Mouse (Mus musculus): ENCODE results near the gene Naip6. TPM values are rescaled to one million over a fixed set of nuclear protein-coding genes. Genes with fewer than 3 reads are reported as not detected.
"Not testable (repeated sequence)": the region's sequence is repeated elsewhere in the genome, so short reads cannot be mapped to it uniquely, and the experiment has no call there.

Naip6 gene
- polyA plus RNA-seq, 1 experiment, result 61.1 TPM

DNA sequence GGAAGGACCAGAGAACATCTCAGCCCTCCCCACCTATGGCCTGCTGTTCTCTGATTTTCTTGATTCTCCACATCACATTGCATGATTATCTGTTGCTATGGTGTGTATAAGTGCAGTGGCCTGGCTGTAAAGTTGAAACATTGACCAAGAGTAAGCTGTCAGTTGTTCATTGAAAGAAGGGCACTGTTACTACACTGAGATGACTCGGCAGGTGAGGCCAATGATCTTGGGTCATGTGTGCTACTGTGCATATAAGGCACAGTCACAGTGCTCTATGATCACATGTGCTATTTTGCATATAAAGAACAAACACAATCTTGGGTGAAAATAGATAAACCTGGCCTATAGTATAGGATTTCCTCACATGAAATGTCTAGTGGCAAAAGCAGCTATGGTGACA lies 32.9 kb downstream of the Naip6 start:
- H3K4me3 ChIP-seq (ENCODE audit: low read depth, low read length), result no peak overlapping the region
- H3K27me3 ChIP-seq (ENCODE audit: control insufficient read depth, insufficient read depth, low read length), result no peaks in the 10 kb centered on the region
- WGBS, result 55% methylated on average over 1 of the region's 1 CpGs
- no peak overlapping the region for H3K27ac ChIP-seq (ENCODE audit: insufficient read depth, low read depth, low read length)
- H3K4me1 ChIP-seq (ENCODE audit: control insufficient read depth, insufficient read depth, insufficient read length, low read length), result no peaks in the 10 kb centered on the region
- H3K36me3 ChIP-seq (ENCODE audit: control insufficient read depth, insufficient read depth, low read length), result peaks cover 41% of the 10 kb centered on the region
- TF ChIP-seq POLR2A (IDR thresholded peaks at IDR 0.05; ENCODE audit: low read depth, low read length) (no peak), CTCF (IDR thresholded peaks at IDR 0.05; ENCODE audit: extremely low read depth, insufficient read length, insufficient replicate concordance, low read depth, low read length) (no peak)

DNA sequence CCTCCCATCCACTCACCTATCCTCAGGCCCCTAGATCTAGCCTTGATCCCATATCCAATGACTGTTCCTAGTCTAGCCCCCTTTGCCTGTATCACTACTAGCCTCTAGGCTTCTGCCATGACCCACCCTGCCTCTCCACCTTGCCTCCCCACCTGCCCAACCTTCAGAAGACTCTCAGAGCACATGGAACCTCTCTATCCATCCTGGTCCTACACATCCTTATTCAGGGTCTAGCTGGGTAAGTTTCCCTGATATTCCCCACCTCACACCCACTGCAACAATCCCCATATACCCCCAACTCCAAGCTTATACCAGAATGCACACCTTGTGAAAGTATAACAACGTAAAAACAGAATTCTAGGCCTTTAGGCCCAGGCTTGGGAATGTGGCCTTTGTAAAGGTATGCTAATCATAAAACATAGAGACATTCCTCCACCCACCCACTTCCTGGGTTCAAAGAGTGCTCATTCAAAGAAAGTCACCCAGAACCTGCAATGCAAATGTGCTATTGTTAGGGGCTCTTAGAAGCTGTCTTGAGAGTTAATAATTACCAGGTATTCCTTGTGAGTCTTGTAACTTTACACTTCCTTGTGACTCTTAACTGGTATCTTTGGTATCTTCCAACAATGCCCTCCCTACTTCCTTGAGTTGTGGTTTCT lies 45.9 kb downstream of the Naip6 start:
- not testable (repeated sequence) for H3K36me3 ChIP-seq (ENCODE audit: control insufficient read depth, insufficient read depth, low read length); H3K4me3 ChIP-seq (ENCODE audit: low read depth, low read length); H3K4me1 ChIP-seq (ENCODE audit: control insufficient read depth, insufficient read depth, insufficient read length, low read length); H3K27me3 ChIP-seq (ENCODE audit: control insufficient read depth, insufficient read depth, low read length); H3K27ac ChIP-seq (ENCODE audit: insufficient read depth, low read depth, low read length)
- no CpG with 5 or more reads among the region's 1 CpGs for WGBS

DNA sequence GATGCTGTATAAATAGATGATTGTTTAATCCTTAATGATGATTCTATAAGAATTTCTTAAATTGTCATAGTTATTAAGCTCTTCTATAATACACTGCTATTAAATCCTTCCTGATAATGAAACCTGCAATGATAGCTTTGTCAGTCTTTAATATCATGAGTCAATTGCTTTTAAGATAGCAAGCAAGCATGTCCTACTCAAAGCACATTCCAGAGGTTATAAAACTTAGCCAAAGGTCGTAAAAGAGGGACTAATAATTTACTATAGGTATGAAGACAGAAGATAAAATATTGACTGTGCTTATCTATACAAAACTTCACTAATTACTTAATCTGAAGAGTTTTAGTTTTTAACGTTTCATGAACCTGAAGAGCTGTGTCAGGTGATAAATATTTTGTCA lies 60.5 kb downstream of the Naip6 start:
- WGBS, result 11% methylated on average over 2 of the region's 2 CpGs
- not testable (repeated sequence) for H3K36me3 ChIP-seq (ENCODE audit: control insufficient read depth, insufficient read depth, low read length); H3K4me3 ChIP-seq (ENCODE audit: low read depth, low read length); H3K4me1 ChIP-seq (ENCODE audit: control insufficient read depth, insufficient read depth, insufficient read length, low read length); H3K27me3 ChIP-seq (ENCODE audit: control insufficient read depth, insufficient read depth, low read length); H3K27ac ChIP-seq (ENCODE audit: insufficient read depth, low read depth, low read length)

DNA sequence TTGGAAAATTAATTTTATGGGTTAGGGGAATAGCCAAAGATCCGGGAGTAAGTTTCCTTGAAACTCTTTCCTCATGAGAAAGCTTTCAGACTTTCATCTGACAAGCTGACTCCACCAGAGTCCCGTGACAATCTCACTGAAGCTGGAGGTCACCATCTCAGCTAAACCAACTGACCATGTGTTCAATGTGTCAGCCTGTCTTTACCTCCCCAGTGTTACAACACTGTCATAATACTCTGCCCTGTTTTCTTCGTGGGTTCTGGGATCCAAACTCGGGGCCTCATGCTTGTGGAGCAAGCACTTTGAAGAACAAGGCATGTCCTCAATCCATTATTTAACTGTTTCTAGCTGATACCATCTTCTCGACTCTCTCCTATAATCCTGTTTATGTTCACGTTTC lies 61.5 kb downstream of the Naip6 start:
- H3K4me1 ChIP-seq (ENCODE audit: control insufficient read depth, insufficient read depth, insufficient read length, low read length); H3K27me3 ChIP-seq (ENCODE audit: control insufficient read depth, insufficient read depth, low read length); H3K36me3 ChIP-seq (ENCODE audit: control insufficient read depth, insufficient read depth, low read length); H3K4me3 ChIP-seq (ENCODE audit: low read depth, low read length): not testable (repeated sequence)
- H3K27ac ChIP-seq (ENCODE audit: insufficient read depth, low read depth, low read length), result 0 out of 2 replicates have a peak overlapping the region, but pooled peaks have one; percentile 8
- 61% methylated on average over 6 of the region's 6 CpGs for WGBS

DNA sequence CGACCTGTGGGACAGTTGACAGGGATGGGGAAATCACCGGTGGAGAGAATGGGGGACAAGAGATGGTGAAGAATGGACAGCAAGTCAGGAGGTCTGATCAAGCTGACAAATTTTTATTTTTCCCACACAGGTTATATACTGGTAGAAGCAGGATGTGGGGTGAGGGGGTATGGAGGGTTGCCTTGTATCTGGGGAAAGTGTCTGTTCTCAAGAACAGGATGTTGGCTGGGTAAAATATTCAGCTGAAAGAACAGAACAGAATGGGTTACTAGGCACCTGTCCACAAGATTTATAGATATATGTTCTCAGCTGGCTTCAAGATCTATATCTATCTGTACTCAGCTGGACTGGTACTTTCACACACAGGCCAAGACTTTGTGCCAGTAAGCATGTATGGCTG lies 65.6 kb downstream of the Naip6 start:
- not testable (repeated sequence) for H3K36me3 ChIP-seq (ENCODE audit: control insufficient read depth, insufficient read depth, low read length); H3K27me3 ChIP-seq (ENCODE audit: control insufficient read depth, insufficient read depth, low read length); H3K4me3 ChIP-seq (ENCODE audit: low read depth, low read length); H3K27ac ChIP-seq (ENCODE audit: insufficient read depth, low read depth, low read length); H3K4me1 ChIP-seq (ENCODE audit: control insufficient read depth, insufficient read depth, insufficient read length, low read length)
- 87% methylated on average over 2 of the region's 2 CpGs for WGBS

DNA sequence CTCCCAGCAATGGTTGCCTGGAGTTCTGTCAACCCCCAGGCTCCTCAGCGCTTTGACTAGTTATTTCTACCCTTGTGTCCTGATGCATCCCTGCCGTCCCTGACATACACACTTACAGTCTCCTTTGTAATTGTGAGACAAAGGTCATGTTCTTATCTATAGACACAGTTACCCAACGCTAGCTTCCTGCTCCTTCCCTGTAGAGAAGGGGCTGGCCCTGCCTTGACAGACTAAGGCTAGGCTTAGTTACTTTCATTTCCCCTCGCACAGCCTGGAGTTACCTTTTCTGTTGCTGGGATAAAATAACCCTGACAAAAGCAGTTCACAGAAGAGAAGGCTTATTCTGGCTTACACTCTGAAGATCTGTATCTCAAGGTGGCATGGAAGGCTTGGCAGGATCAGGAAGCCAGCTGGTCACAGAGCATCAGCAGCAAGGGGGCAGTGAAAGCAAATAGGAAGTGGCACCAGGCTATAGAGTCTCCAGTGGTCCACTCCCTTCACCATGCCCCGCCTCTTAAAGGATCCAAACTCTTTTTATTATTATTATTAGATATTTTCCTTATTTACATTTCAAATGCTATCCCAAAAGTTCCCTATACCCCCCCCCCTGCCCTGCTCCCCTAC lies 70.5 kb downstream of the Naip6 start:
- Histone ChIP-seq H3K4me3 (ENCODE audit: low read depth, low read length) (peak overlapping the region; percentile 58), H3K27ac (ENCODE audit: insufficient read depth, low read depth, low read length) (peak overlapping the region; percentile 96)
- H3K27me3 ChIP-seq (ENCODE audit: control insufficient read depth, insufficient read depth, low read length); H3K4me1 ChIP-seq (ENCODE audit: control insufficient read depth, insufficient read depth, insufficient read length, low read length); H3K36me3 ChIP-seq (ENCODE audit: control insufficient read depth, insufficient read depth, low read length): not testable (repeated sequence)
- 23% methylated on average over 5 of the region's 5 CpGs for WGBS
- TF ChIP-seq CTCF (IDR thresholded peaks at IDR 0.05; ENCODE audit: extremely low read depth, insufficient read length, insufficient replicate concordance, low read depth, low read length), result peak; percentile 23; the same call in 1 of the 2 replicates

DNA sequence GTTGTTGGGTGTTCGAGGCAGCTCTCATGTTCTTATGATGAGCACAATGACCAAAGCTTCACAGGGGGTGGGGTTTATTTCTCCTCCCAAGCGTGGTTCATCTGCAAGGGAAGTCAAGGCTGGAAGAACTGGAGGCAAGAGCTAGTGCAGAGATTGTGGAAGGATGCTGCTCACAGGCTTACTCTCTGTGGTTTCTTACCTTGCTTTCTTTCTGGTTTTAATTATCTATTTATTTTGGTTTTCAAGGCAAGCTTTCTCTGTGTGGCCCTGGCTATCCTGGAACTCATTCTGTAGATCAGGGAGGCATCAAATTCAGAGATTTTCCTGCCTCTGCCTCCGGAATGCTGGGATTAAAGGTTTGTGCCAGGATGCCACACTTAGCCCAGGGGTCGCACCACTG lies 71.3 kb downstream of the Naip6 start, which contains the start of gene Naip5:
Naip5 (minus strand) TSS at position 101 of the 400 bp plus-strand sequence.
- not testable (repeated sequence) for H3K27me3 ChIP-seq (ENCODE audit: control insufficient read depth, insufficient read depth, low read length); H3K4me1 ChIP-seq (ENCODE audit: control insufficient read depth, insufficient read depth, insufficient read length, low read length); H3K36me3 ChIP-seq (ENCODE audit: control insufficient read depth, insufficient read depth, low read length)
- H3K27ac ChIP-seq (ENCODE audit: insufficient read depth, low read depth, low read length), result peak within 1 kb of the TSS; percentile 96
- H3K4me3 ChIP-seq (ENCODE audit: low read depth, low read length), result peak within 1 kb of the TSS; percentile 58
- 61% methylated on average over 4 of the region's 4 CpGs for WGBS

DNA sequence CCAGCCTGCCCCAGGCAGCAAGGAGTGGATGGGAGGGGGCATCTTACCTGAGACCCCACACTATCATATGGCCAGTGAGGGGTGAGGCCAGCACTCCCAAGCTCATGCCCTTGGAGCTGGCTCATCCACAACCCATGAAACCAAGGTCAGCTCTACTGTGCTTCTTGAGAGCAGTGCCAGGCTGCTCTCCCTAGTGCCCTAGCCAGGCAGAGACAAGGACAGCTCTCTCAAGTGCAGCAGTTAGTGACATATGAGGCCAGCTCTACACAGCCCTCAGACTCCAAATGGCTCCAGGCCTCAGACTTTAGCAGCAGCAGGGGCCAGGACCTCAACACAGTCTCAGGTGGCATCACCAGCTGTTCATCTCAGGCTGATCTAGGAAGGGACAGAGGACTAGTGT lies 73.8 kb downstream of the Naip6 start:
- no peak for TF ChIP-seq POLR2A (IDR thresholded peaks at IDR 0.05; ENCODE audit: low read depth, low read length)
- TF ChIP-seq CTCF (IDR thresholded peaks at IDR 0.05; ENCODE audit: extremely low read depth, insufficient read length, insufficient replicate concordance, low read depth, low read length), result no peak
- peaks cover 6% of the 10 kb centered on the region; the same call in 1 of the 2 replicates for H3K4me1 ChIP-seq (ENCODE audit: control insufficient read depth, insufficient read depth, insufficient read length, low read length)
- peak overlapping the region; percentile 32 for H3K4me3 ChIP-seq (ENCODE audit: low read depth, low read length)
- H3K36me3 ChIP-seq (ENCODE audit: control insufficient read depth, insufficient read depth, low read length), result peaks cover 4% of the 10 kb centered on the region; the same call in 1 of the 2 replicates
- no peaks in the 10 kb centered on the region for H3K27me3 ChIP-seq (ENCODE audit: control insufficient read depth, insufficient read depth, low read length)
- H3K27ac ChIP-seq (ENCODE audit: insufficient read depth, low read depth, low read length), result no peak overlapping the region

Other genes with a start within 250 kb of the Naip6 start
- gene Bdp1, start 213.6 kb downstream of the Naip6 start, polyA plus RNA-seq (2012; rRNA removed), result 0.50 and 1.0 TPM in 2 replicates
- gene Serf1, start 209.7 kb downstream of the Naip6 start, polyA plus RNA-seq (2012; rRNA removed), result 1.1 and 3.9 TPM in 2 replicates
- 3.1 and 8.2 TPM in 2 replicates for gene Smn1, start 192.8 kb downstream of the Naip6 start, polyA plus RNA-seq (2012; rRNA removed)
- gene Naip2, start 115.6 kb downstream of the Naip6 start, polyA plus RNA-seq (2012; rRNA removed), result 3.9 and 12.0 TPM in 2 replicates
- gene Naip5, start 71.4 kb downstream of the Naip6 start, polyA plus RNA-seq (2012; rRNA removed), result 4.8 and 38.1 TPM in 2 replicates
- 3.7 and 7.6 TPM in 2 replicates for gene Naip1, start 135.2 kb upstream of the Naip6 start, polyA plus RNA-seq (2012; rRNA removed)
- 4.3 and 9.1 TPM in 2 replicates for gene Gtf2h2, start 174.9 kb upstream of the Naip6 start, polyA plus RNA-seq (2012; rRNA removed)
- 7.4 and 23.3 TPM in 2 replicates for gene Ocln, start 235.0 kb upstream of the Naip6 start, polyA plus RNA-seq (2012; rRNA removed)

Measured in small intestine, adult 2 months (tissue).